Mouse (Mus musculus) lung, embryonic 15.5 days (tissue): ENCODE data around the gene Slc3a2. TPM values are rescaled to one million over a fixed set of nuclear protein-coding genes. Genes with fewer than 3 reads are reported as not detected.
"Not testable (repeated sequence)": the region's sequence is repeated elsewhere in the genome, so short reads cannot be mapped to it uniquely, and the experiment has no call there.

Experiments used
- ATAC-seq: fragments of 200-750 bp; cut with Nextera tagmentation; 2 replicates; pipeline ENCODE4 v1.8.0; 2017; ENCODE audit warnings: moderate number of reproducible peaks, borderline replicate concordance; ENCODE audit not compliant: low FRiP score, low TSS enrichment; ENCODE audit errors: extremely low read depth
- H3K27ac ChIP-seq: fragments of 300-500 bp; sonication (generic); 2 replicates; pipeline ENCODE4 v1.5.1; 2015; ENCODE audit warnings: moderate library complexity, mild to moderate bottlenecking, inconsistent platforms
- H3K27me3 ChIP-seq: fragments of 300-500 bp; sonication (generic); 2 replicates; pipeline ENCODE4 v1.6.1; 2015; ENCODE audit warnings: inconsistent platforms
- H3K36me3 ChIP-seq: fragments of 300-500 bp; sonication (generic); 2 replicates; pipeline ENCODE4 v1.6.1; 2015; ENCODE audit warnings: inconsistent platforms
- H3K4me1 ChIP-seq: fragments of 300-500 bp; sonication (generic); 2 replicates; pipeline ENCODE4 v1.6.1; 2015; ENCODE audit warnings: inconsistent platforms
- H3K4me2 ChIP-seq: fragments of 300-500 bp; sonication (generic); 2 replicates; pipeline ENCODE4 v1.6.1; 2015; ENCODE audit warnings: inconsistent platforms, mild to moderate bottlenecking, moderate library complexity
- H3K4me3 ChIP-seq: fragments of 300-500 bp; sonication (generic); 2 replicates; pipeline ENCODE4 v1.5.1; 2015; ENCODE audit warnings: mild to moderate bottlenecking, inconsistent platforms
- H3K9ac ChIP-seq: fragments of 300-500 bp; sonication (generic); 2 replicates; pipeline ENCODE4 v1.6.1; 2015; ENCODE audit warnings: inconsistent platforms
- H3K9me3 ChIP-seq: fragments of 300-500 bp; sonication (generic); 2 replicates; pipeline ENCODE4 v1.6.1; 2016; ENCODE audit warnings: inconsistent platforms
- WGBS: fragments of 180-500 bp; shearing (Covaris S2); methylation state at CpG from one replicate; pipeline ENCODE4 v1.1.7; 2015; 5-methylcytosine and 5-hydroxymethylcytosine counted together
- polyA plus RNA-seq: library from polyadenylated mRNA; unstranded; fragments of >200 nt; fragmentation: Nextera tagmentation; extraction: Ambion mirVana; gene quantifications from 2 replicates; pipeline ENCODE4 v1.2.1, GENCODE M21; 2015

The Slc3a2 gene
- polyA plus RNA-seq, 1 experiment from 2014 or later: 89.7 TPM

DNA sequence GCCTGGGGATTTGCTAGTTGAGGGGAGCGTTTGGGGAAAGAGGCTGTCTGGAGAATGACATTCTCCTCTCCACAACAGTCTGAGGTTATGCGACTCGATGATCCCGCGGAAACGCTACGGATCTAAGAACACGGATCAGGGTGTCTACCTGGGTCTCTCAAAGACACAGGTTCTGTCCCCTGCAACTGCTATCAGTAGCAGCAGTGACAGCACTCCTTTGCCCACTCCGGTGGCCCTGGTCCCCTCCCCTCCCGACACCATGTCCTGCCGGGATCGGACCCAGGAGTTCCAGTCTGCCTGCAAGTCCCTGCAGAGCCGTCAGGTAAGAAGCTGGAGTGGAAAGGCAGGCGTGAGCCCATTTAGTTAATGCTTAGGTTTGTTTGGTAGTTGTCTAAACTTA lies 19.0 kb upstream of the Slc3a2 start:
- Histone ChIP-seq H3K4me2 (peak overlapping the region; percentile 84), H3K27ac (peak overlapping the region; percentile 98), H3K4me1 (peaks cover 21% of the 10 kb centered on the region), H3K36me3 (peaks cover 78% of the 10 kb centered on the region), H3K27me3 (no peaks in the 10 kb centered on the region), H3K9me3 (no peaks in the 10 kb centered on the region), H3K4me3 (peak overlapping the region; percentile 66), H3K9ac (peak overlapping the region; percentile 77)
- no peak for ATAC-seq
- 9% methylated on average over 14 of the region's 14 CpGs for WGBS

DNA sequence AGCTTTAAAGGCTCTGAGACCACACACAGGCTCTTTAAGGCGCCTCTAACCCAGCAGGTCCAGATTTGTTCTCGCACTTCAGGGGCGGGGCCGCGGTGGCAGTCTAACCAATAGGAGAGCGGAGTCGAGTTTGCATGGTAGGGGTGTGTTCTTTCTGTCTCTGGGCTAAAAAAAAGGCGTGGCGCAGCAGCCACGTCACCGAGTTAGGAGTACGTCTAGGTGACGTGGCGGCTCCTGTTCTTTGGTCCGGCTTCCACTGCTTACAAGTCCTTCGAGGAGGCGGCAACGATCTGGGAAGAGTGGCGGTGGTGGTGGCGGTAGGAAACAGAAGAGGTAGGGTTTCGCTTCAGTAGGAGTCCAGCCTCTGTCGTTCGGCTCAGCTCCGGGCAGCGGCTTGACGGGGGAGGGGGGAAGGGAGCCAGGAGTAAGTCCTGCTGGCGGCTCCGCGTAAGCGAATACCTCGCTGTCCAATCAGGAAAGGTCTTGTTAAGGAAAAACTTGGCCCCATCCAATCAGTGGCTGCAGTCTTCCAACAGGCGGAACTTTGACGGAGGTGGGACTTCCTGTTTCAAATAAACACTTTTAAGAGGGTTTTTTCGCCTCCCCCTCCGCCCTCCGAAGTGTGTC lies 18.2 kb upstream of the Slc3a2 start, which contains the start of gene Stx5a:
TSS of gene Stx5a (plus strand) at position 171 of the 627 bp plus-strand sequence.
- Histone ChIP-seq H3K27me3 (no peaks in the 10 kb centered on the region), H3K4me3 (peak within 1 kb of the TSS; percentile 66), H3K36me3 (peaks cover 70% of the 10 kb centered on the region), H3K4me2 (peak within 1 kb of the TSS; percentile 84), H3K27ac (peak within 1 kb of the TSS; percentile 98), H3K9me3 (no peaks in the 10 kb centered on the region), H3K4me1 (peaks cover 29% of the 10 kb centered on the region), H3K9ac (peak within 1 kb of the TSS; percentile 77)
- WGBS: under 1% methylated on average over 36 of the region's 36 CpGs
- peak; percentile 98 for ATAC-seq

DNA sequence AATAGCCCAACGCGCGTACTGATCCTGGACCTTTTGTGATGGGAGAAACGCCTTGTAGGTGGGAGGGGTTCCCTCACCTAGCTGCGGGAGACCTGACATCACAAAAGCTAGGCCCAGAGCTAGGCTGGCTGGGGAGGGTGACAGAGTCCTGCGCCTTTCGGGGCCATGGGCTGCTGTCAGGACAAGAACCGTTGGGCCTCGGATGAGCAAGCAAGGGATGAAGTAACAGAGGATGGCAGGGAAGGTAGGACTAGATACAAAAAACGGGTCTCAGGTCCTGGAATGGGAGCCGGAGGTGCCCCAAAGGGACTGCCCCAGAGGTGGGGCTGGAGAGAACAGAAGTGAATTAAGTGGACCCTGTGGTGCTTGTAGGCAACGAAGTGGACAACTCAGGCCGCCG lies 17.4 kb upstream of the Slc3a2 start, which contains the start of gene 1700092M07Rik:
TSS of gene 1700092M07Rik (plus strand) at position 116 of the 400 bp plus-strand sequence.
- Histone ChIP-seq H3K36me3 (peaks cover 62% of the 10 kb centered on the region), H3K4me2 (peak within 1 kb of the TSS; percentile 84), H3K9me3 (no peaks in the 10 kb centered on the region), H3K4me3 (peak within 1 kb of the TSS; percentile 66), H3K9ac (peak within 1 kb of the TSS; percentile 77), H3K27ac (peak within 1 kb of the TSS; percentile 98), H3K4me1 (peaks cover 29% of the 10 kb centered on the region), H3K27me3 (no peaks in the 10 kb centered on the region)
- ATAC-seq: no peak
- 62% methylated on average over 14 of the region's 14 CpGs for WGBS

DNA sequence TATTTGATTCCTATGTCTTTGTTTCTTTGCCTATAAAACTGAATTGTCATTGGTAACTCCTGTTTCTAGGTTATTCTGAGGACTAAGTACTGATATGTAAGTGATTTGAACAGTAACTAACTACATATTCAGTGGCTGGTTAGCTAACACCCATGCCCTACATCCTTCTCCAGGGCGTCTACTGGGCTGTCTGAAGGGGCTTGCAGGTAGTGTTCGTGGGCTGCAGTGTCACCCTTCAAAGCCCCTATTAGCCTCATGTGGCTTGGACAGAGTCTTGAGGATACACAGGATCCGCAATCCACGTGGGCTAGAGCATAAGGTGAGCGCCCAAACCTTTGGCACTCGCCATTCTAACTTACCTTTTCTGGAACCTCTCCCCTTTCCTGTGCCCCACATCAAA lies 16.5 kb upstream of the Slc3a2 start:
- WGBS: 89% methylated on average over 6 of the region's 6 CpGs
- no peak overlapping the region for H3K4me3 ChIP-seq
- H3K4me1 ChIP-seq: peaks cover 33% of the 10 kb centered on the region
- peaks cover 52% of the 10 kb centered on the region for H3K36me3 ChIP-seq
- no peaks in the 10 kb centered on the region for H3K27me3 ChIP-seq
- ATAC-seq: no peak
- no peak overlapping the region for H3K9ac ChIP-seq
- H3K9me3 ChIP-seq: no peaks in the 10 kb centered on the region
- no peak overlapping the region for H3K27ac ChIP-seq
- no peak overlapping the region for H3K4me2 ChIP-seq

DNA sequence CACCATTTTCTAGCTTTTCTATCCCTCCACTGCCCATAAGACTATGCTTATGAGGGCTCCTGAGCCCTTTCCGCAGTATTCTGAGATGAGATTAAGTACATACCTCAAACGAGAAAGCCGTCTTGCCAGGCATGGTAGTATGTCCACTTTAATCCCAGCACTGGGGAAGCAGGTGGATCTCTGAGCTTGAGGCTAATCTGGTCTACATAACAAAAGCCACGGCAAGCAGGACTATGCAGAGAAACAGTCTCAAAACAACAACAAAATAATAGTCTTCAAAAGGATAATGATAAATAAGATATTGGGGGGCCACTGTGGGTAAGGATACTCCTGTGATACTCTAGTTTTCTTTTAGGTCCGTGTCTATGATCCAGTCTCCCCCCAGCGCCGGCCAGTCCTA lies 15.7 kb upstream of the Slc3a2 start:
- Histone ChIP-seq H3K9ac (no peak overlapping the region), H3K9me3 (no peaks in the 10 kb centered on the region), H3K4me3 (no peak overlapping the region), H3K4me2 (no peak overlapping the region), H3K27me3 (no peaks in the 10 kb centered on the region), H3K36me3 (peaks cover 45% of the 10 kb centered on the region), H3K4me1 (peaks cover 33% of the 10 kb centered on the region), H3K27ac (no peak overlapping the region)
- 84% methylated on average over 7 of the region's 7 CpGs for WGBS
- no peak for ATAC-seq

DNA sequence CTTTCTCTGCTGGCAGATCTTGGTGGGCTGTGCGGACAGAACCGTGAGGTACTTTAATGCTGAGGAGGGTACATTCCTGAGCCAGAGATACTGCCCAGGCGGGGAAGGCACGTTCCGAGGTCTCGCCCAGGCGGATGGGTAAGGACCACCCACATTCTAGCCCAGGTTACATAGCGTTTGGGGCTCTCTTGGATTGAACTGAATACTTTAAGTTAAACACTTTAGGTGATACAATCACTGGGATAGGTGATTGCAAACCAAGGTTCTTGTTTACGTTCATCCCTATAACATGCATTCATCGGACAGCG lies 12.9 kb upstream of the Slc3a2 start:
- Histone ChIP-seq H3K4me1 (peaks cover 21% of the 10 kb centered on the region), H3K9ac (peak overlapping the region; percentile 82), H3K4me2 (peak overlapping the region; percentile 90), H3K4me3 (peak overlapping the region; percentile 97), H3K36me3 (peaks cover 32% of the 10 kb centered on the region), H3K9me3 (no peaks in the 10 kb centered on the region), H3K27me3 (no peaks in the 10 kb centered on the region), H3K27ac (peak overlapping the region; percentile 48)
- 2% methylated on average over 11 of the region's 11 CpGs for WGBS
- peak; percentile 43; the same call in 1 of the 2 replicates for ATAC-seq

DNA sequence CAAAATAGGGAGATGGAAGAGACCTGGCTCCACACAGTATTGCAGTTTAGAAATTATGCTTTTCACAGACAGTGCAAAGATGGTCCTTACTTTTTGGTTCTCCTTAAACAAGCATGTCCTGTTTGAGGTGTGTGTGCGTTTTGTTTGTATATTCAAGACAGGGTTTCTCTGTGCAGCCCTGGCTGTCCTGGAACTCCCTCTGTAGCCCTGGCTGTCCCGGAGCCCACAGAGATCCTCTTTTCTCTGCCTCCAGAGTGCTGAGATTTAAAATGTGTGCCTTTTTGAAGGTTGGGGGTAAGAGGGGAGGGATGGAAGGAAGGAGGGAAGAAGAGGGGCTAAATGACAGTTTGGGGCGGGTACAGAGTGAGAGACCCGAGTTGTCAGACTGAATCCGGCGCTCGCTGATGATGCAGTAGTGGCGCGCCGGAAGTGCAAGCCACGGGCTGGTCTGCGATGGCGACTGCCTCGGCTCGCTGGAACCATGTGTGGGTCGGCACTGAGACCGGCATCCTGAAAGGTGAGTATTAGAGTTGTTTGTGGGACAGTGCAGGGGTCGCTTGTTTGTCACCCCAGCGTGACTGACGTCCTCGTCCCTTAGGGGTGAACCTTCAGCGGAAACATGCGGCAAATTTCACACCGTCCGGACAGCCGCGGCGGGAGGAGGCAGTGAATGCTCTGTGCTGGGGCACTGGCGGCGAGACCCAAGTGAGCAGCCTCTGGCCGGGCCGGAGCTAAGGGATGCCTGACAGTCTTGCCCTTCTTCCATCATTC lies 12.4 kb upstream of the Slc3a2 start, which contains the start of gene Wdr74:
TSS of gene Wdr74 (plus strand) at position 439 of the 771 bp plus-strand sequence.
- Histone ChIP-seq H3K4me3 (peak within 1 kb of the TSS; percentile 97), H3K9me3 (no peaks in the 10 kb centered on the region), H3K36me3 (peaks cover 31% of the 10 kb centered on the region), H3K4me2 (peak within 1 kb of the TSS; percentile 90), H3K27me3 (no peaks in the 10 kb centered on the region), H3K4me1 (peaks cover 16% of the 10 kb centered on the region), H3K9ac (peak within 1 kb of the TSS; percentile 82), H3K27ac (peak within 1 kb of the TSS; percentile 48)
- ATAC-seq: peak; percentile 89
- WGBS: under 1% methylated on average over 32 of the region's 32 CpGs

DNA sequence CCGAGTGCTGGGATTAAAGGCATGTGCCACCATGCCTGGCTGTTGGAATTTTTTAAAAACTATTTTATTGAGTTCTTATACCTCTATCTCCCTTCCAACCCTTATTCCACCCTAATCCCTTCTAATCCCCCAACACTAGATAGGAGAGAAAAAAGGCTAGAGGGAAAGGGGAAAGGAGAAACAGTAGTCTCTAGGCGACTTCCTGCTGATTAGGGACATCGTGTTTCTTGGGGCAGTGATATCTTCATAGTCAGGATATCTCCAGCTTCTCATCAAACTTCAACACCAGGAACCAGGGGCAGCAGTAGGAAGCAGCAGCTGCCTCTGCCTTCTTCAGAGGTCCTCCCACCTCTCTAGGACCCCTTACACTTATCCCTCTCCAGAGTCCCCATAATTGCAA lies 11.2 kb upstream of the Slc3a2 start:
- ATAC-seq: no peak
- Histone ChIP-seq H3K36me3 (peaks cover 18% of the 10 kb centered on the region), H3K9ac (no peak overlapping the region), H3K4me2 (no peak overlapping the region), H3K4me1 (peaks cover 12% of the 10 kb centered on the region), H3K4me3 (no peak overlapping the region), H3K27me3 (no peaks in the 10 kb centered on the region), H3K9me3 (no peaks in the 10 kb centered on the region), H3K27ac (no peak overlapping the region)
- 68% methylated on average over 3 of the region's 3 CpGs for WGBS

DNA sequence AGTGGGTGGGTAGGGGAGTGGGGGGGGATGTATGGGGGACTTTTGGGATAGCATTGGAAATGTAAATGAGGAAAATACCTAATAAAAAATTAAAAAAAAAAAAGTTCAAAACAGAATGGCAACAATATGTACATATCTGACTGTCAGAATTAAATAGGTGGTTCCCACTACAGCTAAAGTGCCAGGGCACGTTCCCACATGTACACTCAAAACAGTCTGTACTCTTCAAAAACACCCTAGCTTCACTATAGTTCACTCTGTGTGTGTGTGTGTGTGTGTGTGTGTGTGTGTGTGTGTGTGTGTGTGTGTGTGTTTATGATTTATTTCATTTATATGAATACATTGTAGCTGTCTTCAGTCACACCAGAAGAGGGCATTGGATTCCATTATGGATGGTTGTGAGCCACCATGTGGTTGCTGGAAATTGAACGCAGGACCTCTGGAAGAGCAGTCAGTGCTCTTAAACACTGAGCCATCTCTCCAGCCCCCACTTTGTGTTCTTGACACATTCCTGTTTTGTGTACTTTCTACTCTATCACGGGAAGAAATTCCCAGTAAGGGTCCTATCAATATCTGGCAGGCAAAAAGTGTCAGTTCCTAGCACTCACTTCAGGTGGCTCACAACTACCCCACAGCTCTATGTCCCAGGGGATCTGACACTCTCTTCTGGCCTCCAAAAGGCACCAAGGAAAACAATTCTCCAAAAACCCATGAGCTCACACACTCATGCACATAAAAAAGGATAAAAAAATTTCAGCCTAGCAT lies 5.3 kb upstream of the Slc3a2 start:
- WGBS: 27% methylated on average over 3 of the region's 3 CpGs
- Histone ChIP-seq H3K36me3 (peaks cover 28% of the 10 kb centered on the region), H3K4me1 (peaks cover 22% of the 10 kb centered on the region)
- not testable (repeated sequence) for H3K4me2 ChIP-seq, H3K27ac ChIP-seq, H3K9me3 ChIP-seq, H3K9ac ChIP-seq, ATAC-seq, H3K27me3 ChIP-seq, H3K4me3 ChIP-seq

DNA sequence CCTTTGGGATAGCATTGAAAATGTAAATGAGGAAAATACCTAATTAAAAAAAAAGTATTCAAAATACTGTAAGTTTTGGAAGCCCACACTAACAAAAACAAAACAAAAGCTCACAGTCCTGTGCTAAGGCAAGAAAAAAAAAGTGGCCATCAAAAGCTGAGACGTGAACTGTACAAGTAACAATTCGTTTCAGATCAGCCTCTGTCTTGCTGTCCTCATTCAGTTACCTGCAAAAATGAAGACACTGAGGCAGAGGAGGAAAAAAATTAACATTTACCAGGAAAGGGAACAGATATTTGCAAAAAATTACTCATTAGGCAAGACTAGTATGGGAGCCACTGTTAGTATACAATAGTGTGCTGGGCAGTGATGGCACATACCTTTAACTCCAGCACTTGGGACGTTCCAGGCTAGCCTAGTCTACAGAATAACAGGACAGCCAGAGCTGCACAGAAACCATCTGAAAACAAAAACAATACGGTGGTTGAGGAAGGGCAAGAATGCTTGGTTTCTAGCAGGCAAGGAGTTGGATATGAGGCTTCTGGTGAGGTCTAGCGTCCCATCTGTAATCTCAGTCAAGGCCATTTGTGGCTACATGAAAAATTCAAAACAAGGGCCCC lies 4.4 kb upstream of the Slc3a2 start:
- Histone ChIP-seq H3K9me3 (no peaks in the 10 kb centered on the region), H3K36me3 (peaks cover 28% of the 10 kb centered on the region), H3K27ac (no peak overlapping the region), H3K4me2 (no peak overlapping the region), H3K9ac (no peak overlapping the region), H3K27me3 (no peaks in the 10 kb centered on the region), H3K4me1 (peaks cover 22% of the 10 kb centered on the region), H3K4me3 (no peak overlapping the region)
- no peak for ATAC-seq
- 13% methylated on average over 5 of the region's 5 CpGs for WGBS

DNA sequence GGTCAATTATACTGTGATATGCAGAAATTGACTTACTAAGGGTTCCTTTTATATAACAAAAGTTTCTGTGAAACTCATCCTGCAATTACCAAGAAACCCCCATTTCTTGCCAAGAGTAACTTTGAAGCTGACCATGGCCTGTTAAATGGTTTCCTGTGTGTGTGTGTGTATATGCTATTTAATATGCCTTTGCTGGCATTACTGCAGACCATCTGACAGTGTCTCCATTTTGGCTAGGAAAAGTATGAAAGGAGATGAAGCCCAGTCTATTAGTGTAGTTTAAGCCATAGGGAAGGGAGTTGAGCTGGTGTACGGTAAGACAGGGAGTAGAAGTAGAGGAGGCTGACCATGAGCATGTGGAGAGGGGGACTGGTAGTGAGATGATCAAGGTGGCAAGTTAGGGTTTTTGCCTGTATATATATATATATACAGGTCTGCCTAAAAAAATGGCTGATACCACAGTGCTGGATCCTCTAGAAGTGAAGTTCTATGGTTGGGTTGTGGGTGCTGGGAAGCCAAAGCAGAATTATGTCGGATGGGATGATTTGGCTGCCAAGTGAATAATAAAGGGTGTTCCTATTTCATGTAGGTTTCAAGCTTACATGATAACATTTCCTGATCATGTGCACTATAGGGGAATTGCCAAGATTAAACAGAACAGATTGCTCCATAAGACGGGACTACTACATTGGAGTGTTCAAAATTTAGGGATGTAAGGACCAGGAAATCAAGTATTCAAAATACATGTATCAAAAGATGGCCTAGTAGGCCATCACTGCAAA lies 3.6 kb upstream of the Slc3a2 start:
- H3K9me3 ChIP-seq: no peaks in the 10 kb centered on the region
- peaks cover 28% of the 10 kb centered on the region for H3K4me1 ChIP-seq
- peaks cover 28% of the 10 kb centered on the region for H3K36me3 ChIP-seq
- H3K4me3 ChIP-seq: no peak overlapping the region
- H3K27ac ChIP-seq: no peak overlapping the region
- no peaks in the 10 kb centered on the region for H3K27me3 ChIP-seq
- WGBS: 15% methylated on average over 3 of the region's 3 CpGs
- no peak overlapping the region for H3K4me2 ChIP-seq
- no peak for ATAC-seq
- no peak overlapping the region for H3K9ac ChIP-seq
